Mouse (Mus musculus) ES-E14 (cell line): ENCODE data around the gene Gm128.

Experiments used
- CHD2 ChIP-seq: IDR thresholded peaks from 2 replicates; pipeline ENCODE4 v1.6.1; 2014; ENCODE audit warnings: mild to moderate bottlenecking, low read depth, low read length, inconsistent platforms
- HCFC1 ChIP-seq: IDR thresholded peaks from 2 replicates; pipeline ENCODE4 v1.6.1; 2012; ENCODE audit warnings: low read length, inconsistent platforms, borderline replicate concordance; ENCODE audit not compliant: insufficient read depth
- MAFK ChIP-seq: IDR thresholded peaks from 2 replicates; pipeline ENCODE4 v1.6.1; 2014; ENCODE audit warnings: mild to moderate bottlenecking, low read depth, low read length, inconsistent platforms; ENCODE audit not compliant: insufficient read depth
- ZNF384 ChIP-seq: IDR thresholded peaks from 2 replicates; pipeline ENCODE4 v1.6.1; 2012; ENCODE audit warnings: low read depth, low read length, inconsistent platforms

DNA sequence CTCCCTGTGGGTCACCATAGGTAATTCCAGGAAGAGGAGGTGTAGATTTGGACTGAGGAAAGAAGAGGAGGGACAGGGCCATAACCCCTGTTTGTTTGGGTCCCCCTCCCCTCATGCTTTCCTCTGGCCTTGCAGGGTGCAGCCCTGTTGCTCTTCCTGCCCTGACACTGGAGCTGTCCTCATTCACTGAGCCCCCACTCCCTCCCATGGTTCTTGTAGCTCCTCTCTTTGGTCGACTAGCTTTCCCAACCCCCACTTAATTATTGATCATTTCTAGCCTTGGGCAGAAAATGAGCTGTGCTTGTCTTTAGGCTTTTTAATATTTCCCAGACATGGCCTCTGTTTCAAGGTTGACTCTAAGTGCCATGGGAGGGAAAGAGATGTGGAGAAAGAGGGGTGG lies 42.7 kb upstream of the Gm128 start:
- no peak for TF ChIP-seq HCFC1
- no peak for TF ChIP-seq MAFK
- no peak for TF ChIP-seq ZNF384
- no peak for TF ChIP-seq CHD2
